Mouse (Mus musculus): Measurements from ENCODE around the gene Tspan14. TPM values are rescaled to one million over a fixed set of nuclear protein-coding genes. Genes with fewer than 3 reads are reported as not detected.

Tspan14 gene
- polyA plus RNA-seq, 1 experiment, result 22.8 TPM

GRCm38 (mm10) chr14:40962365-40963290 lies 4.0 kb downstream of the Tspan14 start:
- H3K27me3 ChIP-seq (replicated peaks), result no peaks in the 10 kb centered on the region
- TF ChIP-seq FLI1 (IDR thresholded peaks at IDR 0.05; ENCODE audit: low read length) (no peak), GATA1 (IDR thresholded peaks at IDR 0.05; ENCODE audit: borderline replicate concordance, low read length) (no peak)
- peaks cover 30% of the 10 kb centered on the region for H3K36me3 ChIP-seq (replicated peaks; ENCODE audit: low read length)
- H3K9me3 ChIP-seq, result no peaks in the 10 kb centered on the region
- peaks cover 72% of the 10 kb centered on the region for H3K4me1 ChIP-seq
- H3K4me3 ChIP-seq (replicated peaks), result peak overlapping the region; percentile 99

GRCm38 (mm10) chr14:40960237-40960636 lies 6.4 kb downstream of the Tspan14 start:
- no peak for TF ChIP-seq GATA1 (IDR thresholded peaks at IDR 0.05; ENCODE audit: borderline replicate concordance, low read length)
- TF ChIP-seq FLI1 (IDR thresholded peaks at IDR 0.05; ENCODE audit: low read length), result no peak
- Histone ChIP-seq H3K36me3 (replicated peaks; ENCODE audit: low read length) (peaks cover 41% of the 10 kb centered on the region), H3K27me3 (replicated peaks) (no peaks in the 10 kb centered on the region), H3K4me3 (replicated peaks) (peak overlapping the region; percentile 89), H3K4me1 (peaks cover 91% of the 10 kb centered on the region), H3K9me3 (no peaks in the 10 kb centered on the region)

GRCm38 (mm10) chr14:40959586-40959985 lies 7.0 kb downstream of the Tspan14 start:
- no peaks in the 10 kb centered on the region for H3K9me3 ChIP-seq
- peaks cover 91% of the 10 kb centered on the region for H3K4me1 ChIP-seq
- TF ChIP-seq GATA1 (IDR thresholded peaks at IDR 0.05; ENCODE audit: borderline replicate concordance, low read length), result no peak
- TF ChIP-seq FLI1 (IDR thresholded peaks at IDR 0.05; ENCODE audit: low read length), result no peak
- peak overlapping the region; percentile 89 for H3K4me3 ChIP-seq (replicated peaks)
- no peaks in the 10 kb centered on the region for H3K27me3 ChIP-seq (replicated peaks)
- peaks cover 35% of the 10 kb centered on the region for H3K36me3 ChIP-seq (replicated peaks; ENCODE audit: low read length)

- Histone ChIP-seq H3K36me3 (replicated peaks; ENCODE audit: low read length) (peaks cover 39% of the 10 kb centered on the region), H3K9me3 (no peaks in the 10 kb centered on the region), H3K27me3 (replicated peaks) (no peaks in the 10 kb centered on the region), H3K4me1 (peaks cover 93% of the 10 kb centered on the region), H3K4me3 (replicated peaks) (peak overlapping the region; percentile 89)
- TF ChIP-seq FLI1 (IDR thresholded peaks at IDR 0.05; ENCODE audit: low read length) (no peak), GATA1 (IDR thresholded peaks at IDR 0.05; ENCODE audit: borderline replicate concordance, low read length) (0 out of 3 replicates have a peak, but pooled peaks have one; percentile 17)
Measured at GRCm38 (mm10) chr14:40958986-40959381, 7.6 kb downstream of the Tspan14 start.

- Histone ChIP-seq H3K4me1 (peaks cover 93% of the 10 kb centered on the region), H3K27me3 (replicated peaks) (no peaks in the 10 kb centered on the region)
- TF ChIP-seq FLI1 (IDR thresholded peaks at IDR 0.05; ENCODE audit: low read length), result no peak
- no peak for TF ChIP-seq GATA1 (IDR thresholded peaks at IDR 0.05; ENCODE audit: borderline replicate concordance, low read length)
Measured at GRCm38 (mm10) chr14:40958083-40958985, 8.3 kb downstream of the Tspan14 start.

GRCm38 (mm10) chr14:40957607-40958006 lies 9.0 kb downstream of the Tspan14 start:
- H3K4me3 ChIP-seq (replicated peaks), result peak overlapping the region; percentile 89
- no peaks in the 10 kb centered on the region for H3K27me3 ChIP-seq (replicated peaks)
- peaks cover 93% of the 10 kb centered on the region for H3K4me1 ChIP-seq
- peaks cover 46% of the 10 kb centered on the region for H3K36me3 ChIP-seq (replicated peaks; ENCODE audit: low read length)
- TF ChIP-seq GATA1 (IDR thresholded peaks at IDR 0.05; ENCODE audit: borderline replicate concordance, low read length) (no peak), FLI1 (IDR thresholded peaks at IDR 0.05; ENCODE audit: low read length) (no peak)
- no peaks in the 10 kb centered on the region for H3K9me3 ChIP-seq

More at GRCm38 (mm10) chr14:40958083-40958985, 8.3 kb downstream of the Tspan14 start:
- Histone ChIP-seq H3K9me3 (no peaks in the 10 kb centered on the region), H3K4me3 (replicated peaks) (peak overlapping the region; percentile 89), H3K36me3 (replicated peaks; ENCODE audit: low read length) (peaks cover 43% of the 10 kb centered on the region)

GRCm38 (mm10) chr14:40956252-40957146 lies 10.1 kb downstream of the Tspan14 start:
- Histone ChIP-seq H3K36me3 (replicated peaks; ENCODE audit: low read length) (peaks cover 55% of the 10 kb centered on the region), H3K9me3 (no peaks in the 10 kb centered on the region), H3K27me3 (replicated peaks) (no peaks in the 10 kb centered on the region), H3K4me1 (peaks cover 93% of the 10 kb centered on the region), H3K4me3 (replicated peaks) (peak overlapping the region; percentile 91)
- TF ChIP-seq FLI1 (IDR thresholded peaks at IDR 0.05; ENCODE audit: low read length), result no peak
- no peak for TF ChIP-seq GATA1 (IDR thresholded peaks at IDR 0.05; ENCODE audit: borderline replicate concordance, low read length)

GRCm38 (mm10) chr14:40955596-40956251 lies 10.9 kb downstream of the Tspan14 start:
- H3K4me3 ChIP-seq (replicated peaks), result peak overlapping the region; percentile 91
- no peaks in the 10 kb centered on the region for H3K27me3 ChIP-seq (replicated peaks)
- TF ChIP-seq GATA1 (IDR thresholded peaks at IDR 0.05; ENCODE audit: borderline replicate concordance, low read length) (no peak), FLI1 (IDR thresholded peaks at IDR 0.05; ENCODE audit: low read length) (no peak)
- peaks cover 63% of the 10 kb centered on the region for H3K36me3 ChIP-seq (replicated peaks; ENCODE audit: low read length)
- H3K9me3 ChIP-seq, result no peaks in the 10 kb centered on the region
- H3K4me1 ChIP-seq, result peaks cover 100% of the 10 kb centered on the region

Measured in megakaryocyte, embryonic 14.5 days (primary cell).